Mouse (Mus musculus): ENCODE results near the gene Cyb5d2. TPM values are rescaled to one million over a fixed set of nuclear protein-coding genes. Genes with fewer than 3 reads are reported as not detected.

Cyb5d2 gene
- total RNA-seq (2023) = 5.8 TPM

GRCm38 (mm10) chr11:72795455-72796295 is at the start of gene Cyb5d2, which contains the start of gene Zzef1:
Gene Cyb5d2 (minus strand): TSS chr11:72796142.
Gene Zzef1 (plus strand): TSS chr11:72796226.

Other genes with a start within 250 kb of the Cyb5d2 start
- gene Spns3, start 245.6 kb downstream of the Cyb5d2 start, total RNA-seq (2023) = 1.1 TPM
- 35.7 TPM for gene Ube2g1, start 188.9 kb downstream of the Cyb5d2 start, total RNA-seq (2023)
- gene Ankfy1, start 106.1 kb downstream of the Cyb5d2 start, total RNA-seq (2023) = 74.2 TPM
- 98.3 TPM for gene Zzef1, start 84 bp upstream of the Cyb5d2 start, total RNA-seq (2023)
- gene Atp2a3, start 165.0 kb upstream of the Cyb5d2 start, total RNA-seq (2023) = 246 TPM
- 1.7 TPM for gene P2rx1, start 203.0 kb upstream of the Cyb5d2 start, total RNA-seq (2023)
- gene Camkk1, start 222.9 kb upstream of the Cyb5d2 start, total RNA-seq (2023) = 3.6 TPM